Mouse (Mus musculus): Measurements from ENCODE around the gene Trmt1l. TPM values are rescaled to one million over a fixed set of nuclear protein-coding genes. Genes with fewer than 3 reads are reported as not detected.
A peak's percentile ranks its signal among the peaks of the same experiment; 100 is the strongest.
"Not testable (repeated sequence)": the region's sequence is repeated elsewhere in the genome, so short reads cannot be mapped to it uniquely, and the experiment has no call there.

The Trmt1l gene
- 10 to 100 TPM; 24.6 to 27.6 TPM for total RNA-seq (2021)
- long read RNA-seq, experiment 1, transcript Trmt1l-201 (15 exons, 2,749 nt): major isoform, 8 of 16 reads
- long read RNA-seq, experiment 1, partial matches to known transcripts: 1 of 16 reads
- long read RNA-seq, experiment 1, other reads (novel, unspliced or antisense): 5 of 16 reads
- long read RNA-seq, experiment 2, transcript Trmt1l-201 (15 exons, 2,749 nt): major isoform, 18 of 31 reads
- long read RNA-seq, experiment 2, partial matches to known transcripts: 0 of 31 reads
- long read RNA-seq, experiment 2, other reads (novel, unspliced or antisense): 9 of 31 reads

GRCm38 (mm10) chr1:151428263-151429221 lies at the start of gene Trmt1l, which contains the start of gene Swt1:
Gene Trmt1l, plus strand, starts transcription at chr1:151428542.
Gene Swt1, minus strand, starts transcription at chr1:151428455.
- intact Hi-C loops (cut with DNase I): no loop called here

GRCm38 (mm10) chr1:151390029-151390428 lies 38.3 kb upstream of the Trmt1l start:
- intact Hi-C loops (cut with DNase I): no loop called here

More at GRCm38 (mm10) chr1:151428263-151429221, at the start of gene Trmt1l, which contains the start of gene Swt1:
- DNase-seq (ENCODE audit: low spot score in 2 of 2): peak; percentile 98 to 99

GRCm38 (mm10) chr1:151409827-151410226 lies 18.5 kb upstream of the Trmt1l start:
- intact Hi-C loops (cut with DNase I): no loop called here

More at GRCm38 (mm10) chr1:151390029-151390428, 38.3 kb upstream of the Trmt1l start:
- no peak for DNase-seq (ENCODE audit: low spot score in 2 of 2)

GRCm38 (mm10) chr1:151422178-151422577 lies 6.2 kb upstream of the Trmt1l start:
- intact Hi-C loops (cut with DNase I): no loop called here
- DNase-seq (ENCODE audit: low spot score in 2 of 2): no peak

More at GRCm38 (mm10) chr1:151409827-151410226, 18.5 kb upstream of the Trmt1l start:
- DNase-seq (ENCODE audit: low spot score in 2 of 2): peak in 1 of 2 experiments; percentile 30

GRCm38 (mm10) chr1:151426947-151427600 lies 1.3 kb upstream of the Trmt1l start:
- no peak for DNase-seq (ENCODE audit: low spot score in 2 of 2)
- intact Hi-C loops (cut with DNase I): no loop called here

- intact Hi-C loops (cut with DNase I): no loop called here
- no peak for DNase-seq (ENCODE audit: low spot score in 2 of 2)
These were observed 467 bp upstream of the Trmt1l start for GRCm38 (mm10) chr1:151427888-151428262.

- DNase-seq (ENCODE audit: low spot score in 2 of 2): peak in 1 of 2 experiments; percentile 5
- intact Hi-C loops (cut with DNase I): no loop called here
These were observed 974 bp downstream of the Trmt1l start for GRCm38 (mm10) chr1:151429316-151429715.

- intact Hi-C loops (cut with DNase I): no loop called here
- DNase-seq (ENCODE audit: low spot score in 2 of 2): no peak
These were observed 7.1 kb downstream of the Trmt1l start for GRCm38 (mm10) chr1:151435431-151435830.

GRCm38 (mm10) chr1:151449866-151450265 lies 21.5 kb downstream of the Trmt1l start:
- intact Hi-C loops (cut with DNase I): loop anchor here (10.0 kb wide), 1 partner anchor 1015 kb away; no protein-coding TSS in a partner anchor
- no peak for DNase-seq (ENCODE audit: low spot score in 2 of 2)

GRCm38 (mm10) chr1:151450851-151451250 lies 22.5 kb downstream of the Trmt1l start:
- DNase-seq (ENCODE audit: low spot score in 2 of 2): no peak
- intact Hi-C loops (cut with DNase I): no loop called here

GRCm38 (mm10) chr1:151451946-151452345 lies 23.6 kb downstream of the Trmt1l start:
- no peak for DNase-seq (ENCODE audit: low spot score in 2 of 2)
- intact Hi-C loops (cut with DNase I): no loop called here

- no peak for DNase-seq (ENCODE audit: low spot score in 2 of 2)
- intact Hi-C loops (cut with DNase I): no loop called here
These were observed 28.7 kb downstream of the Trmt1l start for GRCm38 (mm10) chr1:151457087-151457486.

- DNase-seq (ENCODE audit: low spot score in 2 of 2): peak in 1 of 2 experiments; percentile 6
- intact Hi-C loops (cut with DNase I): loop anchor here (5.0 kb wide), 1 partner anchor 246 kb away; no protein-coding TSS in a partner anchor
These were observed 32.9 kb downstream of the Trmt1l start for GRCm38 (mm10) chr1:151461265-151461664.

GRCm38 (mm10) chr1:151464914-151465313 lies 36.6 kb downstream of the Trmt1l start:
- intact Hi-C loops (cut with DNase I): loop anchor here (5.0 kb wide), 1 partner anchor 242 kb away; no protein-coding TSS in a partner anchor
- DNase-seq (ENCODE audit: low spot score in 2 of 2): no peak

GRCm38 (mm10) chr1:151466571-151466970 lies 38.2 kb downstream of the Trmt1l start:
- peak in 1 of 2 experiments; percentile 7 for DNase-seq (ENCODE audit: low spot score in 2 of 2)
- intact Hi-C loops (cut with DNase I): no loop called here

GRCm38 (mm10) chr1:151471429-151471828 lies 43.1 kb downstream of the Trmt1l start:
- DNase-seq (ENCODE audit: low spot score in 2 of 2): no peak
- intact Hi-C loops (cut with DNase I): no loop called here

- intact Hi-C loops (cut with DNase I); DNase-seq (ENCODE audit: low spot score in 2 of 2): not testable (repeated sequence)
These were observed 44.0 kb downstream of the Trmt1l start for GRCm38 (mm10) chr1:151472386-151472785.

GRCm38 (mm10) chr1:151482497-151482896 lies 54.2 kb downstream of the Trmt1l start:
- intact Hi-C loops (cut with DNase I): no loop called here
- DNase-seq (ENCODE audit: low spot score in 2 of 2): no peak

- intact Hi-C loops (cut with DNase I): no loop called here
- no peak for DNase-seq (ENCODE audit: low spot score in 2 of 2)
These were observed 55.2 kb downstream of the Trmt1l start for GRCm38 (mm10) chr1:151483568-151483967.
